Mouse (Mus musculus): ENCODE measurements around the gene Olfr1135. TPM values are rescaled to one million over a fixed set of nuclear protein-coding genes. Genes with fewer than 3 reads are reported as not detected.

Gene Olfr1135
- not detected in 2 replicates for polyA plus RNA-seq (2014; fragmentation: Nextera tagmentation; extraction: Ambion mirVana)

DNA sequence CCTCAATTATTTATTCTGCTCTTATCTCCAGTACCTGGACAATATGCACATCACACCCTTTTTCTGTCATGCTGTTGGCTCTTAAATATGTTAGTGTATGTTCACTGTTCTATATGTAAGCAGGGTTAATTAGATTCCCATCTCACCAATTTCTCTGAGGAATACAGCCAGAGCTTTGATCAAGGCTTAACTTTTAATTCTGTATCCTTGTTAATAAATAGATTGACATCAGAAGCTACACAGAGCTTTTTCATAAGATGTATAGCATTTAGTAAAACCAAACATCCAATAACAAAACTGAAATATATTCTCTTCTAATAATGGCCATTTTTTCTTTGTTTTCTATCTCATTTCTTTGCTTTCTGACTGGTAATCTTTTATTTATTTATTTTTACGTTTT is at the start of gene Olfr1135:
Olfr1135 (minus strand) TSS at position 101 of the 400 bp plus-strand sequence.
- Histone ChIP-seq H3K27ac (ENCODE audit: low read depth, low read length) (no peak within 1 kb of the TSS), H3K4me3 (ENCODE audit: low read depth, low read length) (no peak within 1 kb of the TSS), H3K9me3 (ENCODE audit: control insufficient read depth, low read length) (no peaks in the 10 kb centered on the region), H3K9ac (replicated peaks; ENCODE audit: low read depth, low read length) (no peak within 1 kb of the TSS), H3K36me3 (ENCODE audit: control insufficient read depth, insufficient read depth, low read length) (no peaks in the 10 kb centered on the region), H3K27me3 (ENCODE audit: control insufficient read depth, insufficient read depth, low read length) (no peaks in the 10 kb centered on the region), H3K4me2 (ENCODE audit: low read depth, low read length) (no peak within 1 kb of the TSS), H3K4me1 (ENCODE audit: control insufficient read depth, insufficient read depth, low read length) (no peaks in the 10 kb centered on the region)
- 23% methylated on average over 1 of the region's 1 CpGs for WGBS
- ATAC-seq (ENCODE audit: low read depth): no peak

DNA sequence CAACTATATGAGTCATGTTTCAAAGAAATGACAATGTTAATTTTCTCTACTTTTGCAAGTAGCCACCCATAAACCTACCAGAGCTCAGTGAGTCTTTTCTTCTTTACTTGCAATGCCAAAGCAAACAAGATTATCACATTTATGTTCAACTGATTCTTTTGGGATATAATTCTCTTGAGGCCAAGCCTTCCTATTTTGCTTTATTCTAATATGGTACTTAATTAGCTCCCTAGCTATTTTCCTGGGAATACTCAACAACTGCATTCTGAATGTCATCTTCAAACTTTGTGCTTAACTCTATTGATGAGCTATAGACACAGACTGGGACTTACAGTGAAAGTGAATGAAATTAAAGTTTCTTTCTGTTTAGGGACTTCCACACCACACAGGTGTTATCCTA is 39.6 kb upstream of the Olfr1135 start, which contains the start of gene Olfr1137:
Olfr1137 (minus strand) TSS at position 101 of the 400 bp plus-strand sequence.
- Histone ChIP-seq H3K4me3 (ENCODE audit: low read depth, low read length) (no peak within 1 kb of the TSS), H3K9ac (replicated peaks; ENCODE audit: low read depth, low read length) (no peak within 1 kb of the TSS), H3K9me3 (ENCODE audit: control insufficient read depth, low read length) (no peaks in the 10 kb centered on the region), H3K4me2 (ENCODE audit: low read depth, low read length) (no peak within 1 kb of the TSS), H3K27ac (ENCODE audit: low read depth, low read length) (no peak within 1 kb of the TSS), H3K36me3 (ENCODE audit: control insufficient read depth, insufficient read depth, low read length) (no peaks in the 10 kb centered on the region), H3K27me3 (ENCODE audit: control insufficient read depth, insufficient read depth, low read length) (no peaks in the 10 kb centered on the region), H3K4me1 (ENCODE audit: control insufficient read depth, insufficient read depth, low read length) (no peaks in the 10 kb centered on the region)
- no peak for ATAC-seq (ENCODE audit: low read depth)

DNA sequence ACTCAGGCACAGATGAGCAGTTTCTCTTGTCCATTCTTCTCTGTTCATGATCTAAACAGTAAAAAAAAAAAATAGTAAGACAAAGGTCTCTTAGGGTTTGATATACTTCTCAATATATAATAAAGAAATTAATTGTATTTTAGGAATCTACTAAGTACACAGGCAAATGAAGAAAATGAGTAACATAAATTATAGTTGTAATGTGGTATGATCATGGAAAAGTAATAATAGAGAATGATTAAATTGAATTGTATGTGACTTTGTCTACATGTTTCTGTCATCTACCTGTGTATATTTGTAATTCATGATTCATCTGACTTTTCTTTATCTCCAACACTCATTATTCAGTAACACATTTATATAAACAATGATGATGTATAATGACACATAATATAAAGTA is 20.4 kb upstream of the Olfr1135 start, which contains the start of gene Olfr1136:
Olfr1136 (minus strand) TSS at position 101 of the 400 bp plus-strand sequence.
- no peak within 1 kb of the TSS for H3K4me2 ChIP-seq (ENCODE audit: low read depth, low read length)
- no peak for ATAC-seq (ENCODE audit: low read depth)

DNA sequence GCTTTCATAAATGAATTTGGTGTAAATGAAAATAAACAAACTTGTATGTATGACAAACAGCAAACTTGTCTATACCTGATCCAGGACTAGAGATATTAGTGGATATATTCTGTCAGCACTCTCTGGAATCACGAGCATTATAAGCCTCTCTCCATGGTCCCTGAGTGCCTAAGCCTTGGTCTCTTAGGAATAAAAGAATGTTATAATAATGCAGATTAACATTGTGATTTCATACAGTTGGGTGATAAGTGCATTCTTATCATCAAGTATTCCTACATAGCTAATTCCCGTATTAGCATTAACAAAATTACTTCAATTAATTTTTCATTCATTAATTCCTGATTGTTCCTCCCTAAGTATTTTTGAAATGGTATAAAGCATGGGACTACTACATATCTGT is 15.1 kb downstream of the Olfr1135 start, which contains the start of gene Olfr1134:
Olfr1134 (minus strand) TSS at position 101 of the 400 bp plus-strand sequence.
- H3K36me3 ChIP-seq (ENCODE audit: control insufficient read depth, insufficient read depth, low read length): no peaks in the 10 kb centered on the region
- no peaks in the 10 kb centered on the region for H3K4me1 ChIP-seq (ENCODE audit: control insufficient read depth, insufficient read depth, low read length)
- H3K4me3 ChIP-seq (ENCODE audit: low read depth, low read length): no peak within 1 kb of the TSS
- no peak within 1 kb of the TSS for H3K4me2 ChIP-seq (ENCODE audit: low read depth, low read length)
- H3K9ac ChIP-seq (replicated peaks; ENCODE audit: low read depth, low read length): no peak within 1 kb of the TSS
- WGBS: 88% methylated on average over 2 of the region's 2 CpGs
- no peak within 1 kb of the TSS for H3K27ac ChIP-seq (ENCODE audit: low read depth, low read length)
- H3K27me3 ChIP-seq (ENCODE audit: control insufficient read depth, insufficient read depth, low read length): no peaks in the 10 kb centered on the region
- H3K9me3 ChIP-seq (ENCODE audit: control insufficient read depth, low read length): no peaks in the 10 kb centered on the region
- no peak for ATAC-seq (ENCODE audit: low read depth)

More for the DNA sequence above, 20.4 kb upstream of the Olfr1135 start, which contains the start of gene Olfr1136:
- Histone ChIP-seq H3K36me3 (ENCODE audit: control insufficient read depth, insufficient read depth, low read length) (no peaks in the 10 kb centered on the region), H3K27ac (ENCODE audit: low read depth, low read length) (no peak within 1 kb of the TSS), H3K27me3 (ENCODE audit: control insufficient read depth, insufficient read depth, low read length) (no peaks in the 10 kb centered on the region), H3K9ac (replicated peaks; ENCODE audit: low read depth, low read length) (no peak within 1 kb of the TSS), H3K4me1 (ENCODE audit: control insufficient read depth, insufficient read depth, low read length) (no peaks in the 10 kb centered on the region), H3K4me3 (ENCODE audit: low read depth, low read length) (no peak within 1 kb of the TSS), H3K9me3 (ENCODE audit: control insufficient read depth, low read length) (no peaks in the 10 kb centered on the region)

DNA sequence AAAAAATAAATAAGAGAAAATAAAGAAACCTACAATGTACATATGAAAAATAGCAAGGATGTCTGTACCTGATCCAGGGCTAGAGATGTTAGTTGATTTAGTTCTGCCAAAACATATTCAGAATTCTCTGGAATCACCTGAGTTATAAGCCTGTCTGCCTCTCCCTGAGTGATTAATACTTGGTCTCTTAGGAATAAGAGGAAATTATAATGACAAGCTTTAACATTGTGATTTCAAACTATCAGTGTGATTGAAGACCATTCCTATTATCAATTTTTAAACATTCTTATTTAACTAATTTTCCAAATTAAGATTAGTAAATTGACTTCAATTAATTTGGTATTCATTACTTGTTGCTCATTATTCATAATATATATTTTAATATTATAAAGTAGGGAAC is 26.2 kb downstream of the Olfr1135 start, which contains the start of gene Olfr1133:
Olfr1133 (minus strand) TSS at position 101 of the 400 bp plus-strand sequence.
- no peaks in the 10 kb centered on the region for H3K27me3 ChIP-seq (ENCODE audit: control insufficient read depth, insufficient read depth, low read length)
- H3K4me3 ChIP-seq (ENCODE audit: low read depth, low read length): no peak within 1 kb of the TSS
- no peak for ATAC-seq (ENCODE audit: low read depth)
- no peak within 1 kb of the TSS for H3K4me2 ChIP-seq (ENCODE audit: low read depth, low read length)
- H3K4me1 ChIP-seq (ENCODE audit: control insufficient read depth, insufficient read depth, low read length): no peaks in the 10 kb centered on the region
- no peaks in the 10 kb centered on the region for H3K36me3 ChIP-seq (ENCODE audit: control insufficient read depth, insufficient read depth, low read length)
- no peak within 1 kb of the TSS for H3K9ac ChIP-seq (replicated peaks; ENCODE audit: low read depth, low read length)
- no peak within 1 kb of the TSS for H3K27ac ChIP-seq (ENCODE audit: low read depth, low read length)
- no peaks in the 10 kb centered on the region for H3K9me3 ChIP-seq (ENCODE audit: control insufficient read depth, low read length)

DNA sequence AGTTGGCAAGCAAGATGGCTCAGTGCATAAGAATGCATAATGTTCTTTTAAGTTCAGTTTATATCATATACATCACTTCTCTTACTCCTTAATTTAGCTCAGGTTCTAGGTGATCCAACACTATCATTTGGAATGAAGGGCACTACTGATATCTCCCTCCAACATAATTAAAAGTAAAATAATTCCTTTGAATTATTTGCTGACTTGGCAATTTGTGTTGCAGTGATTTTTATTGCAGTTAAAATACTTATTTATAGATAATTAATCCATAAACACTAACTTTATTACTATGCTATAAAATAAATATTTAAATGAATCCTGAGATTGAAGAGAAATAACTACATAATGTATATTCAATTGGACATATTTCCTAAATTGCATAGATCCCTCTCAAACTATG is 31.0 kb downstream of the Olfr1135 start:
- no peak overlapping the region for H3K9ac ChIP-seq (replicated peaks; ENCODE audit: low read depth, low read length)
- H3K36me3 ChIP-seq (ENCODE audit: control insufficient read depth, insufficient read depth, low read length): no peaks in the 10 kb centered on the region
- no peak overlapping the region for H3K4me2 ChIP-seq (ENCODE audit: low read depth, low read length)
- H3K4me1 ChIP-seq (ENCODE audit: control insufficient read depth, insufficient read depth, low read length): no peaks in the 10 kb centered on the region
- no peaks in the 10 kb centered on the region for H3K27me3 ChIP-seq (ENCODE audit: control insufficient read depth, insufficient read depth, low read length)
- ATAC-seq (ENCODE audit: low read depth): no peak
- H3K9me3 ChIP-seq (ENCODE audit: control insufficient read depth, low read length): no peaks in the 10 kb centered on the region
- no peak overlapping the region for H3K27ac ChIP-seq (ENCODE audit: low read depth, low read length)
- no peak overlapping the region for H3K4me3 ChIP-seq (ENCODE audit: low read depth, low read length)

DNA sequence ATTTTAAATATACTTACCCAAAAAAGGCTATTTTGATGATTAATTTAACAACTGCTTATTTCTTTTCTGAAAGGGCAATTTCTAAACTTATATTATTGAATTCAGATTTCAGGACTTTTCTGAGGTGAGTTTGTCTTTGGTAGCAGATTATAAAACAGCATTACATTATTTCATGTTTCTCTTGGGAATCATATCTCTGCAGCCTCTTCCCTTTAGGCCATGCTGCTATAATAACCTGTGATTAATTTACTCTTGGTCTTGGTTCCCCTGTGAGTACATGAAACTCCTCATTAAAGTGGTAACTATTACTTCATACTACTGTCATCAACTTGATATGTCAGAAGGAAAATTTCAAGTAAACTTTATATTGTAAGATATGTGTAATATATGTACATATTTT is 36.0 kb downstream of the Olfr1135 start, which contains the start of gene Olfr1132:
Olfr1132 (minus strand) TSS at position 101 of the 400 bp plus-strand sequence.
- no peak for ATAC-seq (ENCODE audit: low read depth)
- H3K9me3 ChIP-seq (ENCODE audit: control insufficient read depth, low read length): no peaks in the 10 kb centered on the region
- no peak within 1 kb of the TSS for H3K4me3 ChIP-seq (ENCODE audit: low read depth, low read length)
- H3K4me2 ChIP-seq (ENCODE audit: low read depth, low read length): no peak within 1 kb of the TSS
- no peaks in the 10 kb centered on the region for H3K36me3 ChIP-seq (ENCODE audit: control insufficient read depth, insufficient read depth, low read length)
- H3K27ac ChIP-seq (ENCODE audit: low read depth, low read length): no peak within 1 kb of the TSS
- H3K9ac ChIP-seq (replicated peaks; ENCODE audit: low read depth, low read length): no peak within 1 kb of the TSS
- no peaks in the 10 kb centered on the region for H3K4me1 ChIP-seq (ENCODE audit: control insufficient read depth, insufficient read depth, low read length)
- no peaks in the 10 kb centered on the region for H3K27me3 ChIP-seq (ENCODE audit: control insufficient read depth, insufficient read depth, low read length)

DNA sequence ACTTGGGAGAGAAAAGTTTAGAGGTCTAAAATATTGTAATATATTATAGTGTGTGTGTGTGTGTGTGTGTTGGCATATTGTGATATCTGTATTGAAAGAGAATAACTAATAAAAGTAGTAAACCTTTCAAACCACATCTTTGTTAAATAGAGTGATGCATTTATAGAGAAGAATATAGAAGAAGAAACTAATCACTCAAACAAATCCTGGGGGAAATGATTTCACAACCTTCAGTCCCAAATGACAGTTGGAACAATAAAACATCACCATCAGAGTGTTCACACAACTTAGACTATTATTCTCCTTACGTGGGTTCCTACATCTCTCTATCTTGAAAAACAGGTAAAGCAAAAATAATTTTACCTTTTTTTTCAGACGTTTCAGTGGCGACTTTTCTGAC is 46.7 kb downstream of the Olfr1135 start, which contains the start of gene Olfr1131:
Olfr1131 (plus strand) TSS at position 301 of the 400 bp plus-strand sequence.
- Histone ChIP-seq H3K4me2 (ENCODE audit: low read depth, low read length) (no peak within 1 kb of the TSS), H3K27ac (ENCODE audit: low read depth, low read length) (no peak within 1 kb of the TSS), H3K4me3 (ENCODE audit: low read depth, low read length) (no peak within 1 kb of the TSS), H3K27me3 (ENCODE audit: control insufficient read depth, insufficient read depth, low read length) (no peaks in the 10 kb centered on the region), H3K9me3 (ENCODE audit: control insufficient read depth, low read length) (no peaks in the 10 kb centered on the region), H3K9ac (replicated peaks; ENCODE audit: low read depth, low read length) (no peak within 1 kb of the TSS), H3K4me1 (ENCODE audit: control insufficient read depth, insufficient read depth, low read length) (no peaks in the 10 kb centered on the region), H3K36me3 (ENCODE audit: control insufficient read depth, insufficient read depth, low read length) (no peaks in the 10 kb centered on the region)
- no peak for ATAC-seq (ENCODE audit: low read depth)
- 70% methylated on average over 3 of the region's 3 CpGs for WGBS

All from neural tube, embryonic 14.5 days (tissue).